Mouse (Mus musculus) layer of hippocampus, adult 9-10 months (tissue): ENCODE data around the gene Mrps25.

Source experiments
- DNase-seq: peaks from one replicate; pipeline ENCODE4 v3.0.0; 2022; ENCODE audit warnings: low spot score

The Mrps25 gene

DNA sequence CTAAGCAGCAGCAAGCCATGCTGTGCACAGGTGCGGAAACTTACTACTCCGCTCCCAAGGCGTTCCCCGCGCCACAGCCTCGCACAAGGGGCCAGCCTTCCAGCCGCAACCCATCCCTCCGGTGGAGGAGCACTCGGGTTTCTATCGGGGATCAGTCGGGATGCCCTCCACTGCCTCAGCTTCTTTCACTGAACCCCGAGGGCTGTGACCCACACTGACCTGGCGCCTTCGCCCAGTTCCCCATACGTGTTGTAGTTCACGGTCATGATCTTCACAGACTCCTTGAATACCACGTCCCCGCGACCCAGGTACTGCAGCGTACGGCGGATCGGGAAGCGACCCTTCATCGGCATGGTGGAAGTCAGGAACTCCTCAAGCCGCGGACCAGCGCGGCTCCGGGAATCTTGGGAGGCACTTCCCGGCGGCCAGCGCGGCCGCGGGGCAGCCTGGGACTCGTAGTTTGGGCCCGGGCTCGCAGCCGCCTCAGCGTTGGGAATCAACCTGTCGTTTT lies at the start of gene Mrps25:
Mrps25 (minus strand) TSS at position 413 of the 511 bp plus-strand sequence.
- DNase-seq: peak; percentile 12

- DNase-seq: no peak
These were observed 47.9 kb upstream of the Mrps25 start for GRCm38 (mm10) chr6:92231762-92232161.

DNA sequence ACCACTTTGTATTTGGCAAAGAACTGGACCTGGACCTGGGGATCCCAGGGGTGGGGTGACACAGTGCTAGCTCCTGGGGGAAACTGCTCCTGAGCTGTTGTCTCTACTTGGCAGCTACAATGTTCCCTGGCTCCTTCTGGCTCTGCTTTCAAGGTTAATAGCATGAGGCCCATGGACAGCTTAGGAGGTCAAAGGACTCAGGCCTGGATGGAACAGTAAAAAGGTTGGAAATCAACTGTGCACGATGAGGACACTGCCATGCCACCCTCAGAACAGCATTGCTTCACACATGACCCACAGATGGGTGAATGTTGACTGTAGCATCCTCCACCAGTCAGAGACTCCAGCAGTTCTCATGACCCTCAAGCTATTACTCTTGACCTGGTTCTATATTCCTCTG lies 47.5 kb upstream of the Mrps25 start:
- no peak for DNase-seq

GRCm38 (mm10) chr6:92229586-92229985 lies 45.8 kb upstream of the Mrps25 start:
- DNase-seq: no peak

DNA sequence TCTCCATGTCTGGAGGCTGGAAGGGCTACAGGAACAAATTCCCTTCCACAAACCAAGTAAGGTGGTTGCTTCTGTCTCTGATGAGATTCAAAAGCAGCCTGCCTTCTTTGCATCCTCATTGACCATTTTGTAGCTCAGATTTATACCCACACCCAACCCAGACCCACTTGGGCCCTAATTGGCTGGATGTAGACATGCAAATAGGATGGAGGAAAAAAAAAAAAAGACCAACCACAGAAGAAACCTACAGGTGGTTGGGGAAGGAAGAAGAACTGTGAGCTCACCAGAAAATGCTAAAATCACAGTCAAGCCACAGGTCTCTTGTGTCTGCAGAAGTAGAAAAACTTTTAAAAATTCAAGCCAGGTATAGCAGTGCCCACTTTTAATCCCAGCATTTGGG lies 45.3 kb upstream of the Mrps25 start:
- no peak for DNase-seq

- no peak for DNase-seq
These were observed 41.1 kb upstream of the Mrps25 start for GRCm38 (mm10) chr6:92224981-92225380.

- no peak for DNase-seq
These were observed 38.2 kb upstream of the Mrps25 start for GRCm38 (mm10) chr6:92222021-92222420.

GRCm38 (mm10) chr6:92221604-92222003 lies 37.8 kb upstream of the Mrps25 start:
- DNase-seq: no peak

- DNase-seq: no peak
These were observed 35.6 kb upstream of the Mrps25 start for GRCm38 (mm10) chr6:92219445-92219844.

- DNase-seq: peak; percentile 59
These were observed 31.1 kb upstream of the Mrps25 start, which contains the start of gene Rbsn for GRCm38 (mm10) chr6:92214773-92215449. TSS of gene Rbsn (minus strand) at chr6:92214925.

- DNase-seq: no peak
These were observed 30.4 kb upstream of the Mrps25 start for GRCm38 (mm10) chr6:92214055-92214772.

DNA sequence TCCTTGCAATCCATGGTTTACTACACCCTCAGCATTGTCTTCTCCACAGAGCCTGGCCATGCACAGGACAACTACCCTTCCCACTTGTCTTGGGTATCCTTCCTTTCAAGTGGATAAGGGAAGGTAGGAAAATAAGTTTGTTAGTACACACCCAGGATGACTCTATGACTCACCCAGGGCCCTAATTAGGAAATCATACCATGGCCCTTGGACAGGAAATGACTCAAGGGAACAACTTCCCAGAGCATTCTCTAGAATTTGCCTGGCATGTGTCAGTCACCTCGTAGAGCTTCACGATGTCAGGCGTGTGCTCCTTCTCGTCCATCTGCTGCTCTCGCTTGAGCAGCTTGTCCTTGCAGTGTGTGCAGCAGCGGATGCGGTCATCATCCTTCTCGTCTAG lies 15.6 kb upstream of the Mrps25 start:
- no peak for DNase-seq

- no peak for DNase-seq
These were observed 345 bp upstream of the Mrps25 start for GRCm38 (mm10) chr6:92184178-92184577.

- no peak for DNase-seq
These were observed 7.4 kb downstream of the Mrps25 start for GRCm38 (mm10) chr6:92176450-92176849.

DNA sequence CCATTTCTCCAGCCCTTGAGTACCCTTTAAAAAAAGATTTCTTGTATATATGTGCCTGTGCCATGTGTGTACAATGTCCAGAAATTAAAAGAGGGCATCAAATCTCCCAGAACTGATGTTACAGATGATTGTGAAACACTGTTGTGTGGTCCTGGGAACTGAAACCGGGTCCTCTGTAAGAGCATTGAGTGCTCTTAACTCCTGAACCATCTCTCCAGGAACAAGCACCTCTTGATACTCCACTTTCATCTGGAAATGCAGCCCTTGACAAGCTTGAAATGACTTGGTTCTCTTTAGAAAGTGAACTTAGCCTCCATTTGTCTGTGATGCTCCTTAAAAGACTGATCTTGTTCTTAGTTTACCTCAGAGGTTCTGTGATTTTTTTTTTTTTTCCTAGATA lies 21.1 kb downstream of the Mrps25 start:
- no peak for DNase-seq

GRCm38 (mm10) chr6:92158801-92159200 lies 25.0 kb downstream of the Mrps25 start:
- DNase-seq: no peak

DNA sequence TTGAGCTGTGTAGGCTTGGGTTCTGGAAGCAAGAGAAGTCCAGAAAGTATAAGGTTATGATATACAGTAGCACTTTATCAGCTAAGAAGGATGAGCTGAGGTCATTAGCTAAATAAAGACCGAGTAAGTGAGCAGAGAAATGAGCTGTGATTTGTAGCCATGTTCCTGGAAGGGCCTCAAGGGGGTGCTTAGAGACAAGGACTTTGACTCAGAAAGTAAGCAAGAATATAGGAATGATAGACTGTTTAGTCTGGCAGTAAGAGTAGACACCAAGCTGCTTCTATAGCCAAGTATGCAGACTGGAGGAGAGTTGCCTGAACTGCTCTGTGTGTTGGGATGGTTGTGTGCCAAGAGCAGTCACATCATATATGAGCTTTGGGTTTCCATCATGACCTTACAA lies 30.1 kb downstream of the Mrps25 start:
- no peak for DNase-seq

DNA sequence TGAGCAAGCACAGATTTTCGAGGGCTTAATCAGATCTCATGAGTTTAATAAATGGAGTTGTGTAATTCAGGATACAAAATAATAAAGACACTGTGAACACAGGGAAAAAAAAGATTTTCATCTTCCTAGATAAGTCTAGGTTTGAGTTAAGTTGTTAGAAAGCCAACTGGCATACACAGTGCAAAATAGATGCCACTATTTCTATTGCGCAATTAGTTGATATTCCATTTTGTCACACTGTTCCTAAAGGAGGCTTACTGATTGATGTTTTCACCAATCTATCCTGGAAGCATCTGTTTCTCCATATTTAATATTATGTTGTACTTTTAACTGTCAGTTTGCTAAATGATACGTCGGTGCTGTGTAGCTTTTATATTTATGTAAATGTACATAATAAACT lies 38.0 kb downstream of the Mrps25 start:
- no peak for DNase-seq

- no peak for DNase-seq
These were observed 47.5 kb downstream of the Mrps25 start for GRCm38 (mm10) chr6:92136356-92136755.

DNA sequence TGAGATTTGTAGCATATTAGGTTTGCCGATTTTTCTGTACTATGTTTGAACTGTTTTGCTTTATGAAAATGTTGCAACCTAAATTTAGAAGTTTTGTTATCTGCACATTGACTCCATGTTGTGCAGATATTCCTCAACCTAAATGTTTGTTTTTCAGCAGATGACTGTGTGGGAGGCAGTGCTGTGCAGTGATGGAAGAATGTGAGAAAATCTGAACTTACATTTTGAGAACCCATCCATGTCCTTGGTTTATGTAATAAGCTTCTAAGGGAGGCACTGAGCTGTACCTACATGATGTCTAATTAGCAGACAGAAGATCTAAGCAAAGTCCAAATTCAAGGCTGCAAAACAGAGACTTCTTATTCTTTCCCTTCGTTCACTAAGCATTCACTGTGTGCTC lies 50.2 kb downstream of the Mrps25 start:
- no peak for DNase-seq

DNA sequence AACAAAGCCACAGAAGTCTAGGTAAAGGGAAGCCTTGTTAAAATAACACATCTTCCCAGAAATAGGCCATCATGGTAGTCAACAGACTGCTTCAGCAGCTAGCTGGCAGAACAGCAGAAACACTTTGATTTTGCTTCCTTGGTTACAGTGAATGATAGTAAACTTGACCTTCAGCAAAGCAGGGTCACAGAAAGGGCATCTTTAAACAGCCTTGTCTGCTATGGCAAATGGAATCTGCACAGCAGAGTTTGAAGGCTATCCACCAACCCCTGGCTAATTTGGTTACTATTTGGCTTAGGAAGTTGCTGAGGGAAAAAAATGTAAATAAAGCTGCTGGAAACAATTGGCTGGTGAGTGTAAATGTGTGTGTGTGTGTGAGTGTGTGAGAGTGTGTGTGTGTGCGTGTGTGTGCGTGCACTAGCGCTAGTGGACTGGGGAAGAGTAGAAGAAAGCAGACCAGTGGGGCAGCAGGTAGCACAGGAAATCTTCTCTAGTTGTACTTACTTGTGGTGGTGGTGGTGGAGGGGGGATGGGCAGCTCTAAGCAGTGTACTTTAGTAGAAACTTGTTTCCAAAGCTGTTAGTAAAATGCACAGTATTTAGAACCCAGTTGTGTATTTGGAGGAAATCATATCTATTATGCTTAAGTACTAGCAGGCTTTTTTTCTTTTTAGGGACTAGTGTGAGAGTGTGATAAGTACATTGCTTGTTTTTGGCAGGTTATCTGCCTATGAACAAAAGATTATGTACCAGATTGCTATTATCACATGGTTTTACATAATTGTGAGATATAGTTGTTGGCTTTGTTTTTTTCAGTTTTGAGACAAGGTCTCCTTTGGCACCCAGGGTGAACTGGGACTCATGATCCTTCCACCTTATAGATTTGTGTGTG lies 51.6 kb downstream of the Mrps25 start:
- no peak for DNase-seq

DNA sequence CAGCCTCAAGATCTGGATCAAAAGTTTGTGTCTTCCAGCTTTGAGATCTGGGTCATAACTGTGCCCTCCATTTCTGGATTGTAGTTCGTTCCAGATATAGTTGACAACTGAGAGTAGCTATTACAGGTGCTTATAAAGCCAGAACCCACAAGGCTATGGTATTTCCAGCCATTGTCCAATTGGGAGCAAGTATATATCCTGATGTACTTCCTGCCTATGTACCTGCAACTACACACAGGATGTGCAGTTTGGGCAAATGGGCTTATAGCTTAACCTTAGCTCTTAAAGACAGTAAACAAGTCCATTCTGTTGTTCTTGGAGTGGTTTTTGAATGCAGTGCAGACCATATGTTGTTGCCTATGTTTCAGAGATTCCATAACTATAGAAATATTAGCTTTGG lies 52.4 kb downstream of the Mrps25 start:
- no peak for DNase-seq
